Mouse (Mus musculus) frontal cortex, adult (tissue): ENCODE results near the gene Nkain4.

Experiments used
- ATAC-seq: cut with Nextera tagmentation; 2 replicates; pipeline ENCODE4 v1.9.2; 2017; ENCODE audit warnings: mild to moderate bottlenecking, moderate library complexity, mixed read lengths; ENCODE audit not compliant: low TSS enrichment

Nkain4 gene

GRCm38 (mm10) chr2:180894029-180894623, 60.4 kb downstream of the Nkain4 start:
- ATAC-seq = no peak

DNA sequence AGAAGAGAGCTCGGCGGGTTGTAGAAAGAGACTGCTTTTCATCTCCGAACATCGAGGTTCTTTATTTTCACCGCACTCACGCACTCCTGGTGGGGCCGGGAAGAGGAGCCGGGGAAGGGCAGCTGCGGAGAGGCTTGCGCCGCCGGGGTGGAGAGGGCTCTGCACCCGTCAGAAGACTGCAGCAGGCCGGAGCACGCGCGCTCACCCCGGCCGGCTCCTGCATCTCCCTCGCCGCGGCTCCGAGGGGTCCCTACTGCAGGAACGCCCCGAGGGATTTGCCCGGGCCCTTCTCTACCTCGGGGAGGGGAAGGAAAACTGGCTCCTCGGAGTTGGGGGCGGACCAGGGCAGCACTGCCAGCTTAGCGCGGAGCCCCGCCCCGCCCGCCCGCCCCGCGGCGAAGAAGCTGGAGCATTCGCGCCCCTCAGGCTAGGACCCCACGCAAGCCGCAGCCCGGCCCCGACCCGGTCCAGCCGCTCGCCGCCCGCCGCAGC, 60.9 kb downstream of the Nkain4 start:
- no peak for ATAC-seq

- ATAC-seq = peak; percentile 38
Measured at GRCm38 (mm10) chr2:180892841-180893521, 61.5 kb downstream of the Nkain4 start.

DNA sequence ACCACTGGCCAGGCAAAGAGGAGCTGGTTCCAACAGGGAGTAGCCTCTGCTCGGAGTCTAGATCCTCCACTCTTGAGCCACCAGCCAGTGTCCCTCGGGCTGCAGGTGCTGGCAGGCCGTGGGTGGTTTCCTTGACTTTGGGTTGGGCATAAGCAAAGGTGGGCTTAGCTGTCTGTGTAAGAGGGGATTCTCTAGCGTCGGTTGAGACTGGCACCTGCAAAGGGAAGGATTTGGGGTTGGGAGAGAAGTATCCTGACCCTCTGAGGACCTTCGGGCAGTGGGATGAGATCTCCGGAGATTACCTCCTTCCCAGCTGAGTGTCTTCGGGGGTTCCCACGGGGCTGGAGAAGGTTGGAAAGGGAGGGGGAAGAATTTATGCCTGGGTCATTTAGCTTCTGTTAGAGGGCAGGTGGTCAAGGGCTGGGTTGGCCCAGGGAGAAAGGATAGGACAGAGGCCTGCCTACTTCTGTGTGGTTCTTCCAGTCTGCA, 62.6 kb downstream of the Nkain4 start:
- ATAC-seq = no peak

GRCm38 (mm10) chr2:180891075-180891834, 63.2 kb downstream of the Nkain4 start:
- ATAC-seq = peak; percentile 17; the same call in 1 of the 2 replicates

GRCm38 (mm10) chr2:180890422-180891074, 64.0 kb downstream of the Nkain4 start:
- ATAC-seq = no peak

- no peak for ATAC-seq
Measured at GRCm38 (mm10) chr2:180889921-180890280, 64.6 kb downstream of the Nkain4 start.

- no peak for ATAC-seq
Measured at GRCm38 (mm10) chr2:180889271-180889920, 65.1 kb downstream of the Nkain4 start.

DNA sequence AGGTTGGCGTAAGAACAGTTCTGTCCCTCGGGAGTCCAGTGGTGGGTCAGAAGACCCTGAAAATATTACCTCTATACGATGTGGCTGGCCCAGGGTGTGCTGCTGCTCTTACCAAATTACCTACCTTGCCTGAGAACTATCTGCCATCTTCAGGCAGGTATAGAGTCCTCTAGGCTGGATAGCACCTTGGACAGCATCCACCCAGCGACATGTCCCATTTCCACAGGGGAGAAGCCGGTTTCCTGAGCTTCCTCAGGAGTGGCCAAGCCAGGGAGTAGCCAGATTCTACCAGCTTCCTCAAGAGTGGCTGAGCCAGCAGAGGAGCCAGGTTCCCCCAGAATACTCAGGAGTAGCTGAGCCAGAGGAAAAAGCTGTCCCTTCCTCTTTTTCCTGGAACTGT, 69.2 kb downstream of the Nkain4 start:
- ATAC-seq = no peak
